Mouse (Mus musculus) spleen, adult 2 months (tissue): ENCODE results near the gene Gm11127. TPM values are rescaled to one million over a fixed set of nuclear protein-coding genes. Genes with fewer than 3 reads are reported as not detected.
"Not testable (repeated sequence)": the region's sequence is repeated elsewhere in the genome, so short reads cannot be mapped to it uniquely, and the experiment has no call there.

ENCODE experiments used
- DNase-seq, 2 experiments: peaks; one replicate each; pipeline versions ENCODE4 v3.0.0 to v3.0.0-alpha.2; 2012 to 2021; ENCODE audit warnings: low spot score in 2 of 2, low read depth in 1 of 2
- H3K27ac ChIP-seq: fragments of 200-500 bp; 2 replicates; pipeline ENCODE4 v1.5.1; 2012; ENCODE audit warnings: low read length, inconsistent platforms; ENCODE audit not compliant: insufficient read depth
- H3K27me3 ChIP-seq: fragments of 200-500 bp; 2 replicates; pipeline ENCODE4 v1.6.1; 2012; ENCODE audit warnings: mild to moderate bottlenecking, moderate library complexity, low read length, inconsistent platforms; ENCODE audit not compliant: control insufficient read depth, insufficient read depth
- H3K36me3 ChIP-seq: fragments of 200-500 bp; 2 replicates; pipeline ENCODE4 v1.6.1; 2012; ENCODE audit warnings: mild to moderate bottlenecking, low read length, inconsistent platforms; ENCODE audit not compliant: control insufficient read depth, insufficient read depth
- H3K4me1 ChIP-seq: fragments of 200-500 bp; 2 replicates; pipeline ENCODE4 v1.6.1; 2011; ENCODE audit warnings: inconsistent platforms; ENCODE audit not compliant: control insufficient read depth, insufficient read depth, insufficient read length
- H3K4me3 ChIP-seq: fragments of 200-500 bp; 2 replicates; pipeline ENCODE4 v1.5.1; 2011; ENCODE audit warnings: mild to moderate bottlenecking, inconsistent platforms; ENCODE audit not compliant: insufficient read depth, insufficient read length; ENCODE audit errors: extremely low read depth
- CTCF ChIP-seq: fragments of 200-500 bp; IDR thresholded peaks from 2 replicates; pipeline ENCODE4 v1.5.1; 2011; ENCODE audit warnings: mild to moderate bottlenecking, inconsistent platforms; ENCODE audit not compliant: insufficient read depth, insufficient read length, insufficient replicate concordance; ENCODE audit errors: extremely low read depth
- POLR2A ChIP-seq: fragments of 200-500 bp; IDR thresholded peaks from 2 replicates; pipeline ENCODE4 v1.6.1; 2011; ENCODE audit warnings: low read depth, low read length, inconsistent platforms
- WGBS: fragments of 180-500 bp; shearing (Covaris S2); methylation state at CpG from one replicate; pipeline ENCODE4 v1.1.7; 2018; 5-methylcytosine and 5-hydroxymethylcytosine counted together
- polyA plus RNA-seq: library from polyadenylated mRNA; depleted of rRNA; stranded (reverse); fragments of >200 nt; gene quantifications from 2 replicates; pipeline ENCODE4 v1.2.3, GENCODE M21; 2012

Gm11127 gene
- polyA plus RNA-seq, 1 experiment, result 0.19 TPM

DNA sequence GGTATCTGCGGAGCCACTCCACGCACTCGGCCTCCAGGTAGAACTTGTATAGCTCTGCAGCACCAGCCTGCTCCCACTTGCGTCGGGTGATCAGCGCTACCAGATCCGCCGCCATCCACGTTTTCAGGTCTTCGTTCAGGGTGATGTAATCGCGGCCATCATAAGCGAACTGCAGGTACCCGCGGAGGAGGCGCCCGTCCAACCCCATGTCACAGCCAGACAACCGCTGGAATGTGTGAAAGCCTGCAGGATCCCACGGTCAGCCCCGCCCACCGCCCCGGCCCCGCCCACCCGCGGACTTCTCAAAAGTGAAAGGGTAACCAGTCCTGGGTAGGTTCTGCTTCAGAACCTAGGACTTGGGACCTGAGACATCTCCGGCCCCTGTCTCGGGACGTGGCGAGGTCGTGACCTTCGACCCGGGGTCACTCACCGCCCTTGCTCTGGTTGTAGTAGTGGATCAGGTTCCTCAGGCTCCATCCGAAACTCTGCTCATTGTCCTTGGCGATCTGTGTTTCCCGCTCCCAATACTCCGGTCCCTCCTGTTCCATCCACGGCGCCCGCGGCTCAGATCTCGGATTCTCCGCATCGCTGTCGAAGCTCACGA lies 25.2 kb upstream of the Gm11127 start:
- DNase-seq, result peak in 1 of 2 experiments; percentile 14
- H3K36me3 ChIP-seq, result no peaks in the 10 kb centered on the region
- peaks cover 2% of the 10 kb centered on the region; the same call in 1 of the 2 replicates for H3K4me1 ChIP-seq
- peaks cover 4% of the 10 kb centered on the region for H3K27me3 ChIP-seq
- WGBS, result 2% methylated on average over 46 of the region's 46 CpGs
- H3K4me3 ChIP-seq, result peak overlapping the region; percentile 80
- no peak for TF ChIP-seq CTCF
- no peak for TF ChIP-seq POLR2A
- no peak overlapping the region for H3K27ac ChIP-seq

DNA sequence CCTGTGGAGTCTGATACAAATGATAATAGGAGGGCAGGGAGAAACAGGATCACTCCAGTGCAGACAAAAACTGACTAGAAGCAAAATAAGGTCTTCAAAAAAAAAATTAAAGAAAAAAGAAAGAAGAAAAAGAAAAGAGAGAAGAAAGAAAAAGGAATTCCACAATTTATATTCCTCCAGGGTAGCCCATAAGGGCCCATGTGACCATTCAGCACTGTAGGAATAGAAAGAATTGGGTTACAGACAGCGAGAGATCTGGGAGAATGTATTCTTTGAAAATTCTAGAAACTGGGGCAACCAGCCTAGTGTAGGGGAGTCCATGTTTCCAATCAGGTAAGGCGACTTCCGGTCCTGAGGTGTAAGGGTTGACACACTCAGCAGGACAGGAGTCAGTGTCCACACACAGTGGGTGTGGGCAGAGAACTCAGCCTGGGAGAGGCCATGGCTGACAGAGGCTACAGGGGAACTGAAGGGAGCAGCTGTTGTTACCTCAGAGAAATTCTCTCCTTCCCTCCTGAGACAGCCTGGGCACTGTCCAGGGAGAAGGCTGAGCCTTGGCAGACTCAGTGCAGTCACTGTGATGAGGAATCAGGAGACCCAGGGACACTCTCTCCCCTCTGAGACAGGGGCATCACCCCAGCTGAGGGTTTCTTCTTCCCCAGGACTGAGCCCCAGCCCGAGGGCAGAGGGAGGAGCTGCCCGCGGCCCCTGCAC lies 24.5 kb upstream of the Gm11127 start:
- 35% methylated on average over 6 of the region's 6 CpGs for WGBS
- not testable (repeated sequence) for H3K36me3 ChIP-seq, H3K4me1 ChIP-seq, H3K27me3 ChIP-seq, DNase-seq, H3K27ac ChIP-seq
- H3K4me3 ChIP-seq, result peak overlapping the region; percentile 80; the same call in 1 of the 2 replicates

GRCm38 (mm10) chr17:36081901-36082300 lies 23.7 kb upstream of the Gm11127 start:
- H3K36me3 ChIP-seq, H3K27ac ChIP-seq, H3K27me3 ChIP-seq, H3K4me1 ChIP-seq, DNase-seq, H3K4me3 ChIP-seq: not testable (repeated sequence)

GRCm38 (mm10) chr17:36060829-36061228 lies 2.7 kb upstream of the Gm11127 start:
- WGBS, result 17% methylated on average over 2 of the region's 2 CpGs

DNA sequence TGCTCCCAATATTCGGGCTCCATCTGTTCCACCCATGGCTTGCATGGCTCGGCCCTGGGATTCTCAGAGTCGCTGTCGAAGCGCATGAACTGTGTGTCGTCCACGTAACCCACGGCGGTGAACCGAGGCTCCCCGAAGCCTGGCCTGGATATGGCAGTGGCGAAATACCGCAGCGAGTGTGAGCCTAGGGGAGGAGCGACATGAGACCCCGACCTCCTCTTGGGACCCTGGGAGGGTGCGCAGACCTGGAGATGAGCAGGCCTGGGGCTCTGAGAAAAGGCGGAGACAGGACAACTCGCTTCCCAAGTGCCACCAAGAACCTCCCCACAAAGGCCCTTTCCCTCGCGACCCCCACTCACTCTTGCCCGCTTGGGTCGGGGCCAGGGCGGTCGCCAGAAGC lies 244 bp downstream of the Gm11127 start:
- not testable (repeated sequence) for H3K36me3 ChIP-seq, DNase-seq, H3K4me3 ChIP-seq, H3K27ac ChIP-seq, H3K27me3 ChIP-seq, H3K4me1 ChIP-seq
- 92% methylated on average over 25 of the region's 25 CpGs for WGBS

More at GRCm38 (mm10) chr17:36060829-36061228, 2.7 kb upstream of the Gm11127 start:
- Histone ChIP-seq H3K36me3 (no peaks in the 10 kb centered on the region), H3K4me3 (no peak overlapping the region), H3K27me3 (no peaks in the 10 kb centered on the region), H3K27ac (no peak overlapping the region), H3K4me1 (no peaks in the 10 kb centered on the region)
- peak; percentile 69 to 86 for DNase-seq
- TF ChIP-seq POLR2A (no peak), CTCF (peak; percentile 70; the same call in 1 of the 2 replicates)

GRCm38 (mm10) chr17:36043286-36043685 lies 14.9 kb downstream of the Gm11127 start:
- DNase-seq, result no peak
- 27% methylated on average over 3 of the region's 3 CpGs for WGBS
- TF ChIP-seq POLR2A (no peak), CTCF (no peak)
- Histone ChIP-seq H3K27ac (peak overlapping the region; percentile 95), H3K4me1 (peaks cover 9% of the 10 kb centered on the region; the same call in 1 of the 2 replicates), H3K4me3 (peak overlapping the region; percentile 88), H3K36me3 (peaks cover 2% of the 10 kb centered on the region), H3K27me3 (no peaks in the 10 kb centered on the region)

- H3K36me3 ChIP-seq, result not testable (repeated sequence)
- under 1% methylated on average over 12 of the region's 12 CpGs for WGBS
These were observed 15.5 kb downstream of the Gm11127 start, which contains the start of the genes H2-T22 and Gm6034 for GRCm38 (mm10) chr17:36042610-36043169. H2-T22 (minus strand) TSS chr17:36042747. Gm6034 (plus strand) TSS chr17:36042961.

GRCm38 (mm10) chr17:36042055-36042454 lies 16.1 kb downstream of the Gm11127 start:
- H3K36me3 ChIP-seq, result not testable (repeated sequence)
- 0 out of 2 replicates have a peak overlapping the region, but pooled peaks have one; percentile 17 for H3K27ac ChIP-seq
- WGBS, result 3% methylated on average over 19 of the region's 19 CpGs

More at GRCm38 (mm10) chr17:36042610-36043169, 15.5 kb downstream of the Gm11127 start, which contains the start of the genes H2-T22 and Gm6034:
- TF ChIP-seq POLR2A, result peak; percentile 96
- H3K4me3 ChIP-seq, result peak within 1 kb of the TSS; percentile 88
- DNase-seq, result peak; percentile 75 to 95
- H3K27ac ChIP-seq, result peak within 1 kb of the TSS; percentile 95
- not testable (repeated sequence) for H3K4me1 ChIP-seq, H3K27me3 ChIP-seq

GRCm38 (mm10) chr17:36040604-36041003 lies 17.6 kb downstream of the Gm11127 start:
- not testable (repeated sequence) for H3K4me3 ChIP-seq, H3K36me3 ChIP-seq, H3K27ac ChIP-seq, DNase-seq, H3K27me3 ChIP-seq, H3K4me1 ChIP-seq
- WGBS, result 90% methylated on average over 2 of the region's 2 CpGs

More at GRCm38 (mm10) chr17:36042055-36042454, 16.1 kb downstream of the Gm11127 start:
- not testable (repeated sequence) for H3K27me3 ChIP-seq, H3K4me1 ChIP-seq, DNase-seq
- peak overlapping the region; percentile 60 for H3K4me3 ChIP-seq

DNA sequence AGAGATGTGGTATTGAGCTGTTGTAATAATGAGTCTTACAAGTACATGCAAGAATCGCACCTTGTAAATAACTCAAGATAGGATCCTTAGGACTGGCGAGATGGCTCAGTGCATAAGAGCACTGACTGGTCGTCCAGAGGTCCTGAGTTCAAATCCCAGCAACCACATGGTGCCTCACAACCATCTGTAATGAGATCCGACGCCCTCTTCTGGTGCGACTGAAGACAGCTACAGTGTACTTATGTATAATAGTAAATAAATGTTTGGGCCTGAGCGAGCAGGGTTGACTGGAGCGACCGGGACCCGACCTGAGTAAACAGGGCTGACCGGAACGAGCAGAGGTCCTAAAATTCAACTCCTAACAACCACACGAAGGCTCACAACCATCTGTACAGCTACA lies 22.0 kb downstream of the Gm11127 start:
- 92% methylated on average over 13 of the region's 13 CpGs for WGBS
- not testable (repeated sequence) for H3K27me3 ChIP-seq, H3K4me1 ChIP-seq, H3K36me3 ChIP-seq, H3K27ac ChIP-seq, DNase-seq, H3K4me3 ChIP-seq
